Mouse (Mus musculus) urinary bladder, postnatal 36 days (tissue): Measurements from ENCODE around the gene Actr1b.

Experiments used
- DNase-seq, 2 experiments: peaks; one replicate each; pipeline ENCODE4 v3.0.0; 2022; ENCODE audit warnings: low spot score in 2 of 2, mixed read lengths in 1 of 2

The Actr1b gene

DNA sequence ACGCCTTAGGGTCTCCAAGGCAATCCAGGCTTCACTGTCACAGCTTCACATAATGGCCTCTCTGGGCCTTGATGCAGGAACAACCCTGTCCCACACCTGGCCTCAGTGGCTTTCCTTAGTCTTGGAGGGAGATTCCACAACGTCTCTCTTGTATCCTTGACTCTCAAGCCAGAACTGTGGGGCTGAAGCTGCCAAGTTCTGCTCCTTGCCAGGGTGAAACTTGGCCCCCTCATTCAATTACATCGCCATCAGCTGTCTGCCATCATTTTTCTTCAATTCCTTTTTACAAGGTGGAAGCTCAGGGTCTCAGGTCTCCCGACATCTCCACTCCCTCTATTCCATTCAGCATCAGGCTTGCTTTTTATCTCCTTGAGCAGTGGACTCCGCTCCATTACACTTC, 59.2 kb downstream of the Actr1b start:
- DNase-seq: no peak
